Mouse (Mus musculus): Measurements from ENCODE around the gene Zfp688.

DNA sequence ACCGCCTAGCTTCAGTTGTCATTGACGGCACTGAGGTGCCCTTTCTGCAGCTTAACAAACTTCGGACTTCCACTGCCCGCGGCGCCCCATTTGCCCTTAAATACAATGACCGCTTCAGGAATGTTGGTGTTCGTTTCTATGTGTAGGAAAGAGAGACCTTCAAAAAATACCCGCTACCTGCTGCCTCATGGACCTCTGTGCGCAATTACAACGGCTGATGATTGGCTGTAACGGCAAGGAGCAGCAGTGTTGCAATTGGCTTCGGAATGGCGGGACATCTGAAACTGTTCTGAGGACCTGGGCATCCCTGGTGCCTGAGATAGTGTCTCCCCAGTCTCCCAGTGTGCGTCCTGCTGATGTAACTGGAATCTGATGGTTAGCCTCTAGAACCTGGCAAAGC, 379 bp upstream of the Zfp688 start:
- TF ChIP-seq EP300 (IDR thresholded peaks at IDR 0.05; ENCODE audit: insufficient read depth, low read depth, low read length), result no peak
- TF ChIP-seq POLR2A (IDR thresholded peaks at IDR 0.05; ENCODE audit: insufficient read depth, low read length), result no peak
- TF ChIP-seq CTCF (IDR thresholded peaks at IDR 0.05; ENCODE audit: low read depth, low read length), result no peak

Measured in ES-Bruce4 (cell line).